Mouse (Mus musculus) lung, postnatal 36 days (tissue): Measurements from ENCODE around the gene Tmem274.
A peak's percentile ranks its signal among the peaks of the same experiment; 100 is the strongest.

ENCODE experiments used
- DNase-seq: peaks from one replicate; pipeline ENCODE4 v3.0.0; 2022; ENCODE audit warnings: mixed read lengths

Tmem274 gene

DNA sequence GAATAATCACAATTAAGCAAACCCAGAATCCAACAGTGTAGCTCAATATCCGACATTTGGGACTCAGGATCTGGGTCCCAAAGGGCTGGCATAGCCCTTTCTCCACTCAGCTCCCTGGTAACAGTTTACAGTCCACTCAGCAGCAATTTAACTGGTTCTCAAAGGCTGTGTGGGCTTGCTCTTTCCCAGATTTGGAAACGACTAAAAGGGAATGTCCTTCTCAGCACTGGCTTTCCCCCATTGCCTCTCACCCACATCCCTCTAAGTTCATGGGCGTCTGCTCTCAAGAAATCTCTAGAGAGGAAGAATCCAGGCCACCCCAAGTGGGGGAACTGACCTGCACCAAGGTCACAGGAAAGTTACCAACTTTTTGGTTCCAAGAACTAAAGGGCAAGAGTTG, 7.4 kb downstream of the Tmem274 start:
- no peak for DNase-seq

DNA sequence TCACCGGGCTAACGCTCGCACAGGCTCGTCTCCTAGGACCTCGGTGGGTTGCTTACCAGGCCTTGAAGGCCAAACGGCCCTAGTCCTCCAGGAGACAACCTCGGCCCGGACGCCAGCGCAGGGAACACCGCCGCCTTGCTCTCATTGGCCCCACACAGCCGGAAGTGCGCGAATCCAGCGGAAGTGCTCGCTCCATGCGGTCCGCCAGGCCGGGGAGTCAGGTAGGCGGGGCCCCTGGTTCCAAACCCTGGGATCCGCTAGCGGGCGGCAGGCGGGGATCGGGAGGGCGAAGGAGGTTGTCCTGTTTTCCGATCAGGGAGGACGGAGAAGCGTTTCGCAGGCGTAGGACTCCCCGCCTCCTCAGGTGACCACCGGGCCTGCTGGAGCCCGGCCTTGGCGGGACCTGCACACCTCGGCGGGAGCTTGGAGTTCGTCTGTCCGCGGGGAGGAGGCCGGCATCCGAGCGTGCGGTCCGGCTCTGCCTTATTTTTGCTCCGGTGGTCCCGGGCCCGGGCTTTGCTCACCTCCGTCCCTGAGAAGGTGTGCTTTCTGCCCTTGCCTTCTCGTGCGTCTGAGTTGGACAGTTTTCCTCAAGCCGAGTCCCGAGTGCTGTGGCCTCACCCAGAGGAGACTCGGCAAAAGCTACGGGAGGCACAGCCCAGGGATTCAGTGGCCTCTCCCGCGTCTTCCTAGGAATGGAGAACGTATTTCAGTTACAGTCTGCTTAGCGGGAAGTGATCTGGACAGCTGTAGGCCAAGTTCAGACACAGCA, 8.1 kb downstream of the Tmem274 start, which contains the start of the genes Nmnat1 and Lzic:
Nmnat1 (minus strand) TSS at position 150 of the 772 bp plus-strand sequence.
Lzic (plus strand) TSS at position 177 of the 772 bp plus-strand sequence.
- DNase-seq, result peak; percentile 95

DNA sequence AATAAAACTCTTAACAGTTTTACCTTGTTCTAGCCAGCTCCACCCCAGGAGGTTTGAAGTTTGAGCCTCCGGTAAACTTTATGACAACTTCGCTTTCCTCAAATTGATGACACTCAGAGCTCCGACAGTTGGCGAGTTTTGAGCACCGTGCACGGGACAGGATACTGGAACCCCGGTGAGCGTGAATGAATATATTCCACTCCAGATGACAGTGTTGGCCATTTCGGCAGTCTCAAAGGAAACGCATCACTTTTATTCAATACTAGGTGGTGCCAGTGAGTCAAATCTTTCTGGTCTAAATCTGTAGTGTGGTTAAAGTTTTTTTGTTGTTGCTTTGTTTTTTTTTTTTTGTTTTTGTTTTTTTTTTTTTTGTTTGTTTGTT, 8.6 kb downstream of the Tmem274 start:
- peak; percentile 54 for DNase-seq

DNA sequence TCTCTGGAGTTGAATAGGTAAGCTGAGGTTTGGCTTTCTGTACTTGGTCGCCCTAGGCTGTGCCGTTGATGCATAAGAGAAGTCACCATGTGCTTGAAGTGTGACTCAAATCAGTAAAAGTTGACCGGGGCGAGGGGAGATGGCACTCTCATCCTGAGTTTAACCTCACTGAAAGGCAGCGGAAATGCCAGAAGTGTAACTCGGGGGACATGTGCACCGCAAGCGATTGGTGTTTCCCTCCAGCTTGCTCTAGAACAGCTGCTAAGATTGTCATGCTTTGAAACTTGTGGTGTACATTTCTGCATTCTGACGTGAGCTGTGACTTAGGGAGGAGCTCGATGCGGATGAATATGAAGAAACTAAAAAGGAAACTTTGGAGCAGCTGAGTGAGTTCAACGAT, 10.6 kb downstream of the Tmem274 start:
- no peak for DNase-seq

DNA sequence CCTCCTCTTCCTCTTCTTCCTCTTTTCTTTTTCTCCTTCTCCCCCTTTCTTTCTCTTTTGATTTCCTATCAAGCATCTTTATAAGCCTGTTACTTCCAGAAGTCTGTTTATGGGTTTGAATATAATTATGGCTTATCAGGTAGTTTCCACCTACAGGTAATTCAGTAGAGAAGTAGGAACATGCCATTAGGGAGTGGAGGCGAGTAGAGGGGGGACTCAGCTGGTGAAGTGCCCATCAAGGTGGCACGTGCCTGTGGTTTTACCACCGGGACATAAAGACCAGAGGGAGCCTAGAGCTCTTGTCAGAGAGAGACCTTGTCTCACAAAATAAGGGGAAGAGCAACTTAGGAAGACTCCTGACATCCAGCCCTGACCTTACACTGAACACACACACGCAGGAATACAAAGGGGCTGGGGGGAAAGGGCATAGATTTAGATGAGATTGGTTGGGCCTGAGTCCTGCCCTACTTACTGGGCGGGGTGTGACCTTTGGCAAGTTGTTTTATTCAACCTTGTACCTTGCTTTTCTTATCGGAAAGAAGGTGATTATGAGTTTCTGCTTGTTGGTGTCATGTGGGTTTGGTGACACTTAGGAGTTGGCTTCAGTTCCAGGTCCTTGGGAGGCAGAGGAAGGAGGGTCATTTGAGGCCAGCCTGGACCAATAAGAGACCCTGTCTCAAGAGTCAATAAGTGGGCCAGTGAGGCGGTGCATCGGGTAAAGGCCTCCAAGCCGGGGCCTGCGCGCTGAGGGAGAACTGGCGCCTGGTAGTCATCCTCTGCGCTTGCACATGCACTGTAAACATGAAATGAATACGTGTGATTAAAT, 12.4 kb downstream of the Tmem274 start:
- DNase-seq, result peak; percentile 36

DNA sequence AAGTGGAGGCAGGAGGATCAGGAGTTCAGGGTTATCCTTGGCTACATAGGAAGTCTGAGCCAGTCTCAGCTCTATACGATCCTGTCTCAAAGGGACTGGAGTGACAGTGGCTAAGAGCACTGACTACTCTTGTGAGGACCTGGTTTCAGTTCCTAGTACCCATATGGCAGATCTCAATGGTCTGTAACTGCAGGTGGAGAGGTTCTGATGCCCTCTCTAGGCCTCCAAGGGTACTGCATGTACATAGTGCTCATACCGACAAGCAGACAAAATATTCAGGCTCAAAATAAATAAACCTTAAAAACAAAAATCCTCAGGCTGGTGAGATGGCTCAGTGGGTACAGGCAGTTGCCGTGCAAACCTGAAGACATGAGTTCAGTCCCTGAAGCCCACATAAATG, 14.0 kb downstream of the Tmem274 start:
- DNase-seq, result no peak

DNA sequence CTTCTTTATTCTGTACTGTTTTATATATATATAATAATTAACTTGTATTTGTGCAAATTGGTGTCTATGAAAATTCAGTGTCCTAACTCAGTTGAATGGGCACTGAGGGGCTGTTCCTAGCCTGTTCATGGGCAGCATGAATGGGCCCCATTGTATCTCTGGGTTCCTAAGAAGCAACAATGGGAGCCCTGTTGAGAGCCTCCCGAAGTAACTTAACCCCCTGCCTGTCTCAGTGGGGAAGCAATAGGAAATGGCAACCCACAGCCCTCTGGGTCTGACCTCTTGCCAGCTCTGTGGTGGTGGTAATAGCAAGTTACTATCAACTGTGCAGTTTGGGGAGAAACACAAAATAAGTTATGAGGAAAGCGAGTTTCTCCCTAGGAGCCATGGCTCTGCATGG, 19.4 kb downstream of the Tmem274 start:
- DNase-seq, result no peak

DNA sequence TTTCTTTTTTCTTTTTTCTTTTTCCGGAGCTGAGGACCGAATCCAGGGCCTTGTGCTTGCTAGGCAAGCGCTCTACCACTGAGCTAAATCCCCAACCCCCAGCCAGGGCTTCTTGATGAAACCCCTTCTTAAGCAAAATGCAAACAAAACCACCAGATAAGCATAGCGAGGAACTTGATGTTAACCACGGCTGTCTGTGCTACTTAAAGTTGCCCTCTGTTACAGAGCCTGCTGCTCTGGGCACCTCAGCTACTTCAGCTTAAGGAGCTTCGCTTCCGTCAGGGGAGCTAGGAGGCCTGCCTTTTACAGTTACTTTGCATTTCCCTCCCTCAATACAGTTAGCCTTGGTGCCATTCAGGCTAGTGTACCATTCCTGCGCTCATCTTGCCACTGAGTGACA, 21.7 kb downstream of the Tmem274 start:
- DNase-seq, result no peak

DNA sequence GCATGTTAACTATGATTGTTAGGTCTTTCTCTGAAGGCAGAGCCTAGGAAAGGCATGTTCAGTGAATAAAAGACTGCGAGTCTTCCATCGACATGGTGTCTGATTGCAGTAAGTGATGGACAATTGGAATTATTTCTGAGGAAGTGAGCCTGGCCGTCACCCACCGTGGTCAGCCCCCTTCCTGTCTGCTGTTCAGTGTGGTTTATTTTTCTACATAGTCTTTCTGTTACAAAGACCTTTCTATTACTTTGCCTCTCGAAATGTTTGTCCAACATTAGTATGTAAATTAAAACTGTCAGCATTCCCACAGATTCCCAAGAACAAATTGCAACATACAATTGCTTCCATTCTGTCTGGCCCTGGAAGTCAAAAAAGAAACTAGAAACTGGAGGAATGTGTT, 22.6 kb downstream of the Tmem274 start:
- no peak for DNase-seq

DNA sequence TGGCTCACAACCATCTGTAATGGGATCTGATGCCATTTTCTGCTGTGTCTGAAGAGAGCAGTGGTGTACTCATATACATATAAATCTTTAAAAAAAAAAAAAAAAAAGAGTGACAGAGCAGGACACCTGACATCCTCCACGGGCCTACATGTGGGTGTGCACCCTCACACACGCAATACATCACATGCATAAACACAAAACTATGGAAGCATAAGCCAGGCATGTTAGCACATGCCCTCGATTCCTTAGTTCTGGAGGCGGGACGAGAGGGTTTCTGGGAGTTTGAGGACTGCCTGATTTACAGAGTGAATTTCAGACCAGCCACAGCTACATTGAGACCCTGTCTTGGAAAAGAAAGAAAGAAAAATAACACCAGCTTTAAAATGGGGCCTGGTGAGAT, 27.2 kb downstream of the Tmem274 start:
- no peak for DNase-seq

DNA sequence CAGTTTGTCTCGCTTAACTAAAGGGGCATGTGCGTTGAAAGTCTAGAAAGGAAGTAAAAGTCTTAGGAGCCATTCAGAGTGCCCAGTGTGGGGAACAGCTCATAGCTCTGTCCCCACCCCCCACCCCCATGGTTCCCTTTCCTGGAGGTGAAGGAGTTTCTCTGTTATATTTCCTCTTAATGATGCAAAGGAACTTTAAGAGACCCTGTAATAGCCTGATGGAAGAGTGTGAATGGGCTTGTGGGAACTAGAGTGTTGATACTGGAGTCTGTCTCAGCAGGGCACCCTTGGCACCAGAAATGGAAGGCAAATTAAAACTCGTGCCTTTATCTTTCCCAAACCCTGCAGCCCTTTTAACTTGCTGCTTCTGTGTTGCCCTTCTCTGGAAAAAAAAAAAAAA, 27.7 kb downstream of the Tmem274 start:
- no peak for DNase-seq

DNA sequence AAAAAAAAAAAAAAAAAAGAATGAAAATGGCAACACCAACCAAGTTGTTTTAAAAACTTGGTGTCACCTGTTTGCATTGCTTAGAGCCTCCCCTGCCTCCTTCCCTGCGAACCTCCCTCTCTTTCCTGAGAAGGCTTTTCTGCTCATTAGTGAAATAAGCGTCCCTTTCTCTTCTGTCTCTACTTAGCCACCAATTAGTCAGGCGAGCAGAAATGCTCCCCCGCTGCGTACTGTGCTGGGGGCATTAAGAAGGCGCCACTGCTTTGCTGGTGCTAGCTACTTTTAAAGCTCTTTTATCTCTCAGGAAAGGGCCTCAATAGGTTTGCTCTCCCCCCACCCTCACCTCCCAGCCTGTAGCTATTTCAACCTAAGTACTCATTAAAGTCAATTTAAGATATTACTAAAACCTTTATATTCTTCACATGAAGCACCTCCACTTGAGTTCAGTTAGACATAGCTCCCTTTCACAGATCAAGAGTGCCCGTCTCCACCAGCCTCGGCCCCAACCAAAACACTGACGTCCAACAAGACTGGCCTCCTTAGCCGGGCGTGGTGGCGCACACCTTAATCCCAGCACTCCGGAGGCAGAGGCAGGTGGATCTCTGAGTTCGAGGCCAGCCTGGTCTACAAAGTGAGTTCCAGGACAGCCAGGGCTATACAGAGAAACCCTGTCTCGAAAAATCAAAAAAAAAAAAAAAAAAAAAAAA, 28.2 kb downstream of the Tmem274 start:
- DNase-seq, result no peak

DNA sequence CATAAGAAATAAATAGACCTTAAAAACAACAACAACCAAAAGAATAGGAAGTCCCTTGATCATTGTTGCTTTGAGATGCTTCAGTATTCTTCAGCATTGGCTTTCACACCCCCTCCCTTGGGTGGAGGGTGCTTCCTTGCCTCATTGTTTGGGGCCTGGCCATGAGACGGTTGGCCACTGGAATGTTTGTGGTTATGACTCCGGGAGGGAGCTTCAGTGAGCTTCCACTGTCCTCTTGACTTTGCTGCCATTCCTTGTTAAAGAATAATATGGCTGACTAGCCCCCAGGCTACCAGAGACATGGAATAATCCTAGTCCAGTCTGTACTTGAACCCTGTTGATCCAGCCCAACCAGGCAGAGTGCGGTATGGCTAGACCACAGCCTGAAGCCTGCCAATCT, 29.7 kb downstream of the Tmem274 start:
- DNase-seq, result no peak

DNA sequence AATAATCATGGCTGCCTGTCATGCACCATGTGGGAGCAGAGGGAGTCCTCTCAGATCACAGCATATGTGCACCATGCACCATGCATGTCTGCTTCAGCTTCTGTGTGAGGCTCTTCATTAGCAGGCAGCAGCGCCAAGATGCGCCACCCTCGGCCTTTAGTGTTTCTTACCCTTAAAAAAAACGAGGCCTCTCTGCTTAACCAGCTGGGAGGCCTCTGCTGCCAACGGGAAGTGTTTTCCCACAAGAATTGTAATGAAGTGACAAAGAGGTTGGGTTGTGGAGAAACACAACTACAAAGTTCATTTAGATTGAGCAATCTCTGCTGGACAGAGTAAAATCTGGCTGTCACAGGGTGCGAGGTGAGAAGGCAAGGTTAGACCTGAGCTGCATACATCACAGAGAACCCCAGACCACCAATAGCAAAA, 34.1 kb downstream of the Tmem274 start:
- peak; percentile 56 for DNase-seq

DNA sequence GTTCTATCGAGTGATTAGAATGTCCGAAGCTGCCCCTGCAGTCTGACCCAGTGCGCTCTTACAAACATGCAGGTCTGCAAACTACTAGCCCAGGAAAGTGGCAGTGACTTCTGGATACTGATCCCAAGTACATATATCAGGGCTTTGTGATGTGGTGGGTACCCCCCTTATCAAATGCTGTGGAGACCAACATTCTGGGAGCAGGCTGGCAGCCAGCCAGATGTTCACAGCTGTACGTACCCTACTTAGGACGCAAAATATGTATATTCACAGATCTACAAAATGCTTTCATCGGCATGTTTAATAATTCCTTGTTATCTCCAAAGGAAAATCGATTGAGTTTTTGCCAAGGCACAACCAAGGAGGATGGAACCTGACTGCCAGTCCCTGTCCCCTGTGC, 34.9 kb downstream of the Tmem274 start:
- no peak for DNase-seq

DNA sequence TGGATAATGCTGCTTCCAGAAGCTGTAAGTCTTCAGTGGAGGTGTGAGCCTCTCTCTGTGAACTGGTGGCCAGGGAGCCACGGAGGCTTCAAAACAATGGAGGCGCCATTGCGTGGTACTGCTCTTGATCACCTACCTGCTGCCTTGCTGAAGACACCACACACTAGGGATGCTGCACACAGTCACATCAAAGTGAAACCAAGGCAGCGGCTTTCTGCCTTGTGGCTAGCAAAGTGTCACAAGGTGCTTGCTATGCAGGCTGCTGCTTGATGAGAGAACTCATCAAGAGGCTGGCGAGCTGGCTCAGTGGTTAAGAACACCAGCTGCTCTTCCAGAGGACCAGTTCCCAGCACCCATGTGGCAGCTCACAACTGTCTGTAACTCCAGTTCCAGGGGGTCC, 38.5 kb downstream of the Tmem274 start:
- no peak for DNase-seq

DNA sequence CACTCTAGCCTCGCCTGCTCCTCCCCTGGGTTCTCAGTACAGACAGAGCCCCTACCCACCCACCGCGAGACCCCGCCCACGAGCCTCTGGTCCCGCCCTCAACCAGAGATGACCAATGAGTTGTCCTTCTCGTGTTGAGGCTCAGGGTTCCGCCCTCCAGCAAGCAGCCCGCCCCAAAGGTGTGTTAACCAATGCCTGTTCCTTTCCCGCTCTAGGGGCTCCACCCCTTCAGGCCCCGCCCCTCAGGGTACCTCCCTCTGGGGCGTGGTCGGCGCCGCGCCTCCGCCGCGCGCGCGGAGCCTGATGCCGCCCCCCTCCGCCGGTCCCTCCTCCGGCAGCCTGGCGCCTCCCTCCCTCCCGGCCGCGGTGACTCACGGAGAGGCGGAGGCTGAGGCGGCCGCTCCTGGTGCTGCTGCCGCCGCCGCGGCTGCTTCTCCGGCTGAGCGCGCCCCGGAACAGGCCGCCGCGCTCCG, 40.7 kb downstream of the Tmem274 start, which contains the start of gene Ctnnbip1:
Ctnnbip1 (plus strand) TSS at position 369 of the 473 bp plus-strand sequence.
- DNase-seq, result peak; percentile 98

DNA sequence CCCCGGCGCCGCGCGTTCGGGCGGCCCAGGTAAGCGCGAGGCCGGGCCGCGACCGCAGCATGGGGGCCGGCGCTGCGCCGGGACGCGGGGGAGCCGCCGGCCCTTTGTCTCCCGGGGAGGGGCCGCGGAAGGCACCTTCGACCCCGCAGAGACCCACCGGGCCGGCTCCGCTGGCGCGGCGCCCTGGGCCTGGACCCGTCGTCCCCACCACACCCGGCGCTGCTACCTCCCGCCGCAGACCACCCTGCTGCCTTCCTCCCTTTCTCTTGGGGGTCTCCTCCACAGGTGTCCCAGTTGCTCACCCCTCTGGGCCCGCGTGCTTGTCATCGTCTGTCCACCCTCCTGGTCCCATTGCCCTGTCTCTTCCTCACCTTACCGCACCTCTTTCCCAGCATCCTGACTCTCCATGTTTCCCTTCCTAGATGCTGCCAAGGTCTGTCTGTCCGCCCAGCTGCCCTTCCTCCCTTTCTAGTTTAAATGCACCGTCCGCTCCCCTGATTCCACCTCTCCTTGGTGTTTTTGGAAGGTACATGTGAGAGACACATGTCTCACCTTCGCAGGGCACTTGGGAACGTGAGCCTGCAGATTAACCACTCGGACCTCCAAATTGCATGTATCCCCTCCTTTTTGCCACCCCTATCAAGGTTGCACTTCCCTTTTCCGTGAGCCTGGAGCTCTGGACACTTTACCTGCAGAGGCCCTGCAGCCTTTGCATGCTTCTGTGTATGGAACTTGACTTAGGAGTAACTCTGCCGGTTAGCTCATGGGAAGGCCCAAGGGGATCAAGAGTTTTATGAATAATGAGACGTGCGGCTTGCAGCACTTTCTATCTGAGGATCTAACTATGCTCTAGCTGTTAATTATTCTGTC, 41.4 kb downstream of the Tmem274 start:
- no peak for DNase-seq

DNA sequence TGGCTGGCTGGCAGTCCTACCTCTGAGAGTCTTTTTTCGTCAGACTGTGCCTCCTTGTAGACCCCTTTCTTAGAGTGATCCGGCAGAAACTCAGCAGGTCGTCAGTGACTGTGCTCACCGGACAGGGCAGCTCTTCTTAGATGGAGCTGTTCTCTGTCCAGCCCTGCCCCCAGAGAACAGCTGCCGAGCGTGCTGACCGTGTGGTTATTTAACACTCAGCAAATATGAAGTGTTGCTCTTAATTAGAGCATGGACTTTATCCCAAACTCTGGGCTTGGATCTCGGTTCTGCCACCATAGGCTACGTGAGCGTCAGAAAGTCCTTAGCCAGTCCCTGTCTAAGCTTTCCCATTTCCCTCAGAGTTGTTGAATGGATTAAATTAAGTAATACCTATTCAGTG, 44.1 kb downstream of the Tmem274 start:
- DNase-seq, result no peak

DNA sequence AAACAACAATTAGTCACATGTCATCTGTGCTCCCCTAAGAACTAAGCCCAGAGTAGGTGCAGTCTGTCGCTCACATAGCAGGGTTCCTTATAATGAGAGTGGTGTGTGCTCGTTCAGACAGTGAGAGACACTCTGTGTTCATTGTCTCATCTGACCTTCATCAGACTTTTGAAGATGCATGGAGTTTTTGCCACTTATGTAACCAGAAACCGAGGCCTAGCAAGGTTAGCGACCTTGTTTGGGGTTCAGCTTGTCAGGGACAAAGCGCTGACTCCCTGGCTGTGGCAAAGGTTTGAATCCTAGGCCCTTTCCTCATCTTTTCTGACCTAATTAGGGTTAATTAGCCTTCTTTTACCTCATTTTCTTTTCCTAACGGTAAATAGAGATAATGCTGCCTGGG, 46.8 kb downstream of the Tmem274 start:
- no peak for DNase-seq

DNA sequence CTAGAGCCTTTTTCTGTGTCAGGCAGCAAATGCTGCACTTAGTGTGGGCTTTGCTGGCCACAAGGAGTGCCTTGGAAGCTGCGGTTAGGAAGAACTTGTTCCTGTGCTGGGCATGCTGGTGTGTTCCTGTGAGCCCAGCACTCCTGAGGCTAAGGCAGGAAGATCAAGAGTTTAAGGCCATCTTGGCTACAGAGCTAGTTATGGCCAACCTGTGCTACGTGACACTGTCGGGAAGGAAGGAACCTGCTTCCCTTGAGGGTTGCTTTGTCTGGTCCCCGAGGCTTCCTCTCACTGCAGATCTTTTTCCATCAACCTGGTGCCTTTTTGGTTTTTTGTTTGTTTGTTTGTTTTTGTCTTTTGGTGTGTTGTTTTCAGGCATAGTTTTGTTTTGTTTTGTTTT, 48.0 kb downstream of the Tmem274 start:
- no peak for DNase-seq

DNA sequence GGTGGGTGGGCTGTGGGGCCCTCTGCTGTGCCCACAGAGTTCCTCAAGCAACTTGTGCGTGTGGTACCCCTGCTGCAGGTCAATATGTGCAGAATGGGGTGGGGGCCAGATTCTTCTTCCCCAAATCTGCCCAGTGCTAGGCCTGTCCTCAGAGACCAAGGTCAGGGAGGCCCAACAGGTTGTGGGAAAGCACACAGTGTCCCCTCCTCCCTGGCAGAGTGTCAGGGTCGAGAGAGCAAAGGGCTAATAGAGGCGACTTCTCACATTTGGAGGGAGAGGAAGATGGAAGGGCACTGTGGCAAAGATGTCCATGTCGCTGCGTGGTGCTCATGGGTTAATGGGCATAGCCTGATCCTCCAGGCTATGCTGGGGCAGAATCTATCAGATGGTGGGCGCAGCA, 48.6 kb downstream of the Tmem274 start:
- DNase-seq, result no peak
